Mouse (Mus musculus) A20 (cell line): ENCODE results near the gene Vmn1r205.
"Not testable (repeated sequence)": the region's sequence is repeated elsewhere in the genome, so short reads cannot be mapped to it uniquely, and the experiment has no call there.

Experiments used
- DNase-seq: peaks from one replicate; pipeline ENCODE4 v3.0.0-alpha.2; 2011; ENCODE audit warnings: low read depth, low spot score

The Vmn1r205 gene

GRCm38 (mm10) chr13:22592900-22593299, at the start of gene Vmn1r205:
Vmn1r205 (minus strand) TSS chr13:22593000.
- no peak for DNase-seq

GRCm38 (mm10) chr13:22624151-22624550, 31.4 kb upstream of the Vmn1r205 start, which contains the start of gene Vmn1r206:
Vmn1r206 (minus strand) TSS chr13:22624251.
- DNase-seq: not testable (repeated sequence)

GRCm38 (mm10) chr13:22583336-22583735, 9.5 kb downstream of the Vmn1r205 start:
- DNase-seq: not testable (repeated sequence)

- not testable (repeated sequence) for DNase-seq
Observed at GRCm38 (mm10) chr13:22574911-22575310, 17.9 kb downstream of the Vmn1r205 start.

GRCm38 (mm10) chr13:22552898-22553297, 39.9 kb downstream of the Vmn1r205 start, which contains the start of gene Vmn1r204:
Vmn1r204 (plus strand) TSS chr13:22553198.
- DNase-seq: not testable (repeated sequence)
